Mouse (Mus musculus) left cerebral cortex, postnatal 10 days (tissue): ENCODE measurements around the gene Ttc38. TPM values are rescaled to one million over a fixed set of nuclear protein-coding genes. Genes with fewer than 3 reads are reported as not detected.
A peak's percentile ranks its signal among the peaks of the same experiment; 100 is the strongest.

Source experiments
- DNase-seq, 2 experiments: peaks; one replicate each; pipeline ENCODE4 v3.0.0; 2021 to 2022; ENCODE audit warnings: low spot score in 2 of 2, mixed read lengths in 1 of 2; ENCODE audit errors: extremely low spot score in 1 of 2
- intact Hi-C: fragments of 180-260 bp; cut with DNase I; formaldehyde crosslinking; loops from one replicate; pipeline ENCODE4 v1.15.1; 2025
- total RNA-seq, 2 experiments: library from RNA; stranded (reverse); gene quantifications; 2 replicates each; pipeline ENCODE4 v1.2.3; 2021

The Ttc38 gene
- total RNA-seq, 2 experiments from 2014 or later = 4.0 to 5.3 TPM

GRCm38 (mm10) chr15:85878848-85879497, 46.9 kb downstream of the Ttc38 start, which contains the start of gene Trmu:
Gene Trmu, plus strand, starts transcription at chr15:85879312.
- peak; percentile 92 to 95 for DNase-seq
- intact Hi-C loops = loop anchor here (5.0 kb wide), 2 partner anchors 62 to 282 kb away; no protein-coding TSS in a partner anchor

- intact Hi-C loops = loop anchor here (5.0 kb wide), 2 partner anchors 62 to 282 kb away; no protein-coding TSS in a partner anchor
- no peak for DNase-seq
These were observed 47.4 kb downstream of the Ttc38 start for GRCm38 (mm10) chr15:85879498-85879895.

GRCm38 (mm10) chr15:85885606-85886005, 53.5 kb downstream of the Ttc38 start:
- no peak for DNase-seq
- intact Hi-C loops = no loop called here

GRCm38 (mm10) chr15:85889235-85889634, 57.1 kb downstream of the Ttc38 start:
- intact Hi-C loops = no loop called here
- DNase-seq = no peak

GRCm38 (mm10) chr15:85891971-85892370, 59.9 kb downstream of the Ttc38 start:
- DNase-seq = no peak
- intact Hi-C loops = no loop called here

- DNase-seq = no peak
- intact Hi-C loops = no loop called here
These were observed 60.5 kb downstream of the Ttc38 start for GRCm38 (mm10) chr15:85892498-85893118.

GRCm38 (mm10) chr15:85893871-85894270, 61.8 kb downstream of the Ttc38 start:
- intact Hi-C loops = no loop called here
- no peak for DNase-seq

- DNase-seq = peak; percentile 67 to 83
These were observed 64.2 kb downstream of the Ttc38 start for GRCm38 (mm10) chr15:85896284-85896683.

GRCm38 (mm10) chr15:85897113-85897512, 65.0 kb downstream of the Ttc38 start:
- intact Hi-C loops = loop anchor here (2.0 to 5.0 kb wide), 2 partner anchors 142 to 235 kb away; no protein-coding TSS in a partner anchor
- no peak for DNase-seq

More at GRCm38 (mm10) chr15:85896284-85896683, 64.2 kb downstream of the Ttc38 start:
- intact Hi-C loops = loop anchor here (2.0 to 5.0 kb wide), 2 partner anchors 143 to 236 kb away; no protein-coding TSS in a partner anchor

GRCm38 (mm10) chr15:85899396-85899795, 67.3 kb downstream of the Ttc38 start:
- intact Hi-C loops = loop anchor here (5.0 kb wide), 1 partner anchor 233 kb away; no protein-coding TSS in a partner anchor
- no peak for DNase-seq

- intact Hi-C loops = no loop called here
- DNase-seq = no peak
These were observed 68.2 kb downstream of the Ttc38 start for GRCm38 (mm10) chr15:85900318-85900717.

- DNase-seq = no peak
- intact Hi-C loops = no loop called here
These were observed 68.7 kb downstream of the Ttc38 start for GRCm38 (mm10) chr15:85900801-85901200.

GRCm38 (mm10) chr15:85902505-85902904, 70.4 kb downstream of the Ttc38 start:
- intact Hi-C loops = no loop called here
- no peak for DNase-seq

- intact Hi-C loops = no loop called here
- DNase-seq = no peak
These were observed 71.7 kb downstream of the Ttc38 start for GRCm38 (mm10) chr15:85903826-85904225.

Other genes with a start within 250 kb of the Ttc38 start
- 10 to 100 TPM; 44.4 to 52.6 TPM for gene Wnt7b, start 249.8 kb upstream of the Ttc38 start, total RNA-seq
- gene Ppara, start 97.3 kb upstream of the Ttc38 start, total RNA-seq = 1 to 10 TPM; 2.2 to 2.4 TPM
- 10 to 100 TPM; 25.3 to 25.8 TPM for gene Cdpf1, start 20.6 kb upstream of the Ttc38 start, total RNA-seq
- under 1 TPM; 0.36 to 0.60 TPM for gene Pkdrej, start 10.6 kb upstream of the Ttc38 start, total RNA-seq
- 1 to 10 TPM; 1.4 to 1.7 TPM for gene Gtse1, start 27.4 kb downstream of the Ttc38 start, total RNA-seq
- 10 to 100 TPM; 34.1 to 34.4 TPM for gene Trmu, start 47.0 kb downstream of the Ttc38 start, total RNA-seq
- 1 to 10 TPM; 2.4 to 3.4 TPM for gene Celsr1, start 201.5 kb downstream of the Ttc38 start, total RNA-seq
- 10 to 100 TPM; 38.3 to 41.4 TPM for gene Gramd4, start 225.4 kb downstream of the Ttc38 start, total RNA-seq